Mouse (Mus musculus): ENCODE measurements around the gene Slit3.
A peak's percentile ranks its signal among the peaks of the same experiment; 100 is the strongest.

Slit3 gene

GRCm38 (mm10) chr11:35754906-35755418 is 633.9 kb downstream of the Slit3 start:
- no peak for ATAC-seq (ENCODE audit: low TSS enrichment)

GRCm38 (mm10) chr11:35755546-35755945 is 634.5 kb downstream of the Slit3 start:
- no peak for ATAC-seq (ENCODE audit: low TSS enrichment)

- peak; percentile 81 for ATAC-seq (ENCODE audit: low TSS enrichment)
Measured at GRCm38 (mm10) chr11:35756411-35757303, 635.6 kb downstream of the Slit3 start.

All from frontal cortex, adult (tissue).